Mouse (Mus musculus): ENCODE data around the gene Acy3. TPM values are rescaled to one million over a fixed set of nuclear protein-coding genes. Genes with fewer than 3 reads are reported as not detected.

Gene Acy3
- polyA plus RNA-seq, 1 experiment from 2014 or later, result 3.2 TPM

- ATAC-seq (ENCODE audit: insufficient read depth, low FRiP score, low TSS enrichment) (no peak), DNase-seq (ENCODE audit: low spot score) (peak; percentile 53)
- Histone ChIP-seq H3K4me2 (ENCODE audit: low read depth) (no peak overlapping the region), H3K4me3 (ENCODE audit: low read depth, low read length) (no peak overlapping the region), H3K9me3 (ENCODE audit: control insufficient read depth, low read length) (no peaks in the 10 kb centered on the region), H3K27me3 (ENCODE audit: control insufficient read depth, insufficient read depth, low read length) (no peaks in the 10 kb centered on the region), H3K9ac (ENCODE audit: low read length) (peak overlapping the region; percentile 14; the same call in 1 of the 2 replicates), H3K4me1 (ENCODE audit: control insufficient read depth, insufficient read depth, low read length) (peaks cover 15% of the 10 kb centered on the region; the same call in 1 of the 2 replicates), H3K27ac (ENCODE audit: low read depth, low read length) (peak overlapping the region; percentile 44), H3K36me3 (ENCODE audit: control insufficient read depth, insufficient read depth, low read length) (no peaks in the 10 kb centered on the region)
- 25% methylated on average over 8 of the region's 8 CpGs for WGBS
Observed at GRCm38 (mm10) chr19:3985261-3985681, 1.1 kb upstream of the Acy3 start.

- Histone ChIP-seq H3K4me3 (ENCODE audit: low read depth, low read length) (no peak overlapping the region), H3K4me1 (ENCODE audit: control insufficient read depth, insufficient read depth, low read length) (peaks cover 15% of the 10 kb centered on the region; the same call in 1 of the 2 replicates)
Observed at GRCm38 (mm10) chr19:3988066-3988465, 1.7 kb downstream of the Acy3 start.

DNA sequence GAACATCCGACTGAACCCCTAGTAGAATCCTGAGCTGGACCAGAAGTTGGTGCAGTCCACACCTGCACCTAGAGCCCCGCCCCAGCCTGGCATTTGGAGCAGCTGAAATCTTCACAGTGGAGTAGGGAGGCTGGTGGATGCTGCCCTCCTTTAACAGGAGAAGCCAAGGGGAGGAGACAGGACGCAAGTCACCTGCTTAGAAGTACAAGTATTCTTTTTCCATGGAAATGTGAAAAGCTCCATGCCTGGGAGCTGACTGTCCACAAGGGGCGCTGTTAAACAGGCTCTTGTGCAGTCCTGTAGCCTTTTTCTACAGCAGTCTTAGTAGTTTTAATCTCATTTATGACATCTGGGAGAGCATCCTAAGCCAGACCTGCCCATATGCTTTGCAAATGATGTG is 2.4 kb downstream of the Acy3 start:
- no peak overlapping the region for H3K4me3 ChIP-seq (ENCODE audit: low read depth, low read length)
- DNase-seq (ENCODE audit: low spot score), result no peak
- H3K9ac ChIP-seq (ENCODE audit: low read length), result no peak overlapping the region
- ATAC-seq (ENCODE audit: insufficient read depth, low FRiP score, low TSS enrichment), result no peak
- no peak overlapping the region for H3K4me2 ChIP-seq (ENCODE audit: low read depth)
- no peaks in the 10 kb centered on the region for H3K27me3 ChIP-seq (ENCODE audit: control insufficient read depth, insufficient read depth, low read length)
- no peaks in the 10 kb centered on the region for H3K36me3 ChIP-seq (ENCODE audit: control insufficient read depth, insufficient read depth, low read length)
- H3K4me1 ChIP-seq (ENCODE audit: control insufficient read depth, insufficient read depth, low read length), result peaks cover 15% of the 10 kb centered on the region; the same call in 1 of the 2 replicates
- WGBS, result 90% methylated on average over 4 of the region's 4 CpGs
- no peaks in the 10 kb centered on the region for H3K9me3 ChIP-seq (ENCODE audit: control insufficient read depth, low read length)
- no peak overlapping the region for H3K27ac ChIP-seq (ENCODE audit: low read depth, low read length)

More at GRCm38 (mm10) chr19:3988066-3988465, 1.7 kb downstream of the Acy3 start:
- Histone ChIP-seq H3K36me3 (ENCODE audit: control insufficient read depth, insufficient read depth, low read length) (no peaks in the 10 kb centered on the region), H3K4me2 (ENCODE audit: low read depth) (no peak overlapping the region), H3K27ac (ENCODE audit: low read depth, low read length) (no peak overlapping the region), H3K9me3 (ENCODE audit: control insufficient read depth, low read length) (no peaks in the 10 kb centered on the region), H3K9ac (ENCODE audit: low read length) (no peak overlapping the region), H3K27me3 (ENCODE audit: control insufficient read depth, insufficient read depth, low read length) (no peaks in the 10 kb centered on the region)
- DNase-seq (ENCODE audit: low spot score), result no peak
- 91% methylated on average over 14 of the region's 14 CpGs for WGBS
- ATAC-seq (ENCODE audit: insufficient read depth, low FRiP score, low TSS enrichment), result no peak

DNA sequence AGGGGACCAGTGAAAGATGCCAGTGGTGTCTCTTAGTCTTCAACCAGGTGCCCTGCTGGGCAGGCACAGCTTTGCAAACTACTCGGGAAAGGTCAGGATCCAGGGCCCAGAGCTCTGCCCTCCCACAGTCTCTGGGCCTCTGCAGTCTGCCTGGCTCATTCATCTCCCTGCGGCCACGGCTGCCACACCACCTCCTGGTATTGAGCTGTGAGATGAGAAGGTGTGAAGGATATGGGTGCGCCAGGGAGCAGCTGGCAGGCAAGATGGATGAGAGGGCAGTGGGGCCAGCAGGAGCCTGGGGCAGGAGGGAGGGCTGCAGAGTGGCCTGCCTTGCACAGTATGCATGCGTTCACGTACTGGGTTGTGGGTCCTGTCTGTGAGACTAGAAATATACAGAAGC is 4.4 kb downstream of the Acy3 start:
- Histone ChIP-seq H3K9ac (ENCODE audit: low read length) (no peak overlapping the region), H3K36me3 (ENCODE audit: control insufficient read depth, insufficient read depth, low read length) (no peaks in the 10 kb centered on the region), H3K27ac (ENCODE audit: low read depth, low read length) (no peak overlapping the region), H3K27me3 (ENCODE audit: control insufficient read depth, insufficient read depth, low read length) (no peaks in the 10 kb centered on the region), H3K9me3 (ENCODE audit: control insufficient read depth, low read length) (no peaks in the 10 kb centered on the region), H3K4me3 (ENCODE audit: low read depth, low read length) (no peak overlapping the region), H3K4me2 (ENCODE audit: low read depth) (no peak overlapping the region), H3K4me1 (ENCODE audit: control insufficient read depth, insufficient read depth, low read length) (0 out of 2 replicates have a peak, but pooled peaks cover 2% of the 10 kb centered on the region)
- DNase-seq (ENCODE audit: low spot score) (no peak), ATAC-seq (ENCODE audit: insufficient read depth, low FRiP score, low TSS enrichment) (no peak)
- WGBS, result 39% methylated on average over 6 of the region's 6 CpGs

GRCm38 (mm10) chr19:3991562-3991961 is 5.2 kb downstream of the Acy3 start:
- H3K27ac ChIP-seq (ENCODE audit: low read depth, low read length), result no peak overlapping the region
- 95% methylated on average over 3 of the region's 3 CpGs for WGBS
- no peak for ATAC-seq (ENCODE audit: insufficient read depth, low FRiP score, low TSS enrichment)

GRCm38 (mm10) chr19:3991966-3992365 is 5.6 kb downstream of the Acy3 start:
- 93% methylated on average over 3 of the region's 3 CpGs for WGBS
- Histone ChIP-seq H3K27me3 (ENCODE audit: control insufficient read depth, insufficient read depth, low read length) (no peaks in the 10 kb centered on the region), H3K27ac (ENCODE audit: low read depth, low read length) (no peak overlapping the region), H3K4me2 (ENCODE audit: low read depth) (no peak overlapping the region), H3K4me3 (ENCODE audit: low read depth, low read length) (no peak overlapping the region), H3K9me3 (ENCODE audit: control insufficient read depth, low read length) (no peaks in the 10 kb centered on the region), H3K9ac (ENCODE audit: low read length) (no peak overlapping the region), H3K36me3 (ENCODE audit: control insufficient read depth, insufficient read depth, low read length) (no peaks in the 10 kb centered on the region), H3K4me1 (ENCODE audit: control insufficient read depth, insufficient read depth, low read length) (no peaks in the 10 kb centered on the region)
- no peak for ATAC-seq (ENCODE audit: insufficient read depth, low FRiP score, low TSS enrichment)
- DNase-seq (ENCODE audit: low spot score), result no peak

More at GRCm38 (mm10) chr19:3991562-3991961, 5.2 kb downstream of the Acy3 start:
- no peak overlapping the region for H3K4me2 ChIP-seq (ENCODE audit: low read depth)
- H3K9me3 ChIP-seq (ENCODE audit: control insufficient read depth, low read length), result no peaks in the 10 kb centered on the region
- no peaks in the 10 kb centered on the region for H3K4me1 ChIP-seq (ENCODE audit: control insufficient read depth, insufficient read depth, low read length)
- H3K4me3 ChIP-seq (ENCODE audit: low read depth, low read length), result no peak overlapping the region
- H3K27me3 ChIP-seq (ENCODE audit: control insufficient read depth, insufficient read depth, low read length), result no peaks in the 10 kb centered on the region
- H3K36me3 ChIP-seq (ENCODE audit: control insufficient read depth, insufficient read depth, low read length), result no peaks in the 10 kb centered on the region
- DNase-seq (ENCODE audit: low spot score), result no peak
- no peak overlapping the region for H3K9ac ChIP-seq (ENCODE audit: low read length)

DNA sequence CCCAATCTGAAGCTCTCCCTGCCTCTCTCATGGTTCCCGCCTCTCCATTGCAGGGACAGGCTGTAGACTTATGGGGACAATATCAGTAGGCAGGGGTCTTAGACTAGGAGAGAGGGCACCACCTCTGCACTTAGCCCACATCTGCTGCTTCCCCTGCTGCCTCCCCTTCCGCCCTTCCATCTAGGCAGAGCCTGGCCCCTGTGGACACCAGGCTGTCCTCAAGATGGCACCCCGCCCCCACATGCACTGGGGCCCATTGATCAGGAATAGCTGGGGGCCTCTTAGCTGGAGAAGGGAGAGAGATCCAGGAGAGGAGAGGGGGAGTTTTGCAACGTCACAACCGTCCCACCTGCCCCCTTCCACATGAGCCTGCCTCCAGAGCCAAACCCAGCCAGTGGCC is 6.0 kb downstream of the Acy3 start, which contains the start of gene Tbx10:
Tbx10 (plus strand) TSS at position 337 of the 400 bp plus-strand sequence.
- no peak for DNase-seq (ENCODE audit: low spot score)
- Histone ChIP-seq H3K27ac (ENCODE audit: low read depth, low read length) (no peak within 1 kb of the TSS), H3K4me3 (ENCODE audit: low read depth, low read length) (no peak within 1 kb of the TSS), H3K36me3 (ENCODE audit: control insufficient read depth, insufficient read depth, low read length) (no peaks in the 10 kb centered on the region), H3K9me3 (ENCODE audit: control insufficient read depth, low read length) (no peaks in the 10 kb centered on the region), H3K4me1 (ENCODE audit: control insufficient read depth, insufficient read depth, low read length) (no peaks in the 10 kb centered on the region), H3K4me2 (ENCODE audit: low read depth) (no peak within 1 kb of the TSS), H3K27me3 (ENCODE audit: control insufficient read depth, insufficient read depth, low read length) (no peaks in the 10 kb centered on the region), H3K9ac (ENCODE audit: low read length) (no peak within 1 kb of the TSS)
- ATAC-seq (ENCODE audit: insufficient read depth, low FRiP score, low TSS enrichment), result no peak
- WGBS, result 63% methylated on average over 5 of the region's 5 CpGs

- no peaks in the 10 kb centered on the region for H3K9me3 ChIP-seq (ENCODE audit: control insufficient read depth, low read length)
- H3K4me2 ChIP-seq (ENCODE audit: low read depth), result no peak overlapping the region
- no peaks in the 10 kb centered on the region for H3K27me3 ChIP-seq (ENCODE audit: control insufficient read depth, insufficient read depth, low read length)
- H3K9ac ChIP-seq (ENCODE audit: low read length), result no peak overlapping the region
- WGBS, result 64% methylated on average over 6 of the region's 6 CpGs
- no peak overlapping the region for H3K4me3 ChIP-seq (ENCODE audit: low read depth, low read length)
- no peaks in the 10 kb centered on the region for H3K4me1 ChIP-seq (ENCODE audit: control insufficient read depth, insufficient read depth, low read length)
- H3K27ac ChIP-seq (ENCODE audit: low read depth, low read length), result no peak overlapping the region
- ATAC-seq (ENCODE audit: insufficient read depth, low FRiP score, low TSS enrichment), result no peak
- no peak for DNase-seq (ENCODE audit: low spot score)
- H3K36me3 ChIP-seq (ENCODE audit: control insufficient read depth, insufficient read depth, low read length), result no peaks in the 10 kb centered on the region
Observed at GRCm38 (mm10) chr19:3994932-3995331, 8.6 kb downstream of the Acy3 start.

GRCm38 (mm10) chr19:3995505-3995904 is 9.1 kb downstream of the Acy3 start:
- H3K9me3 ChIP-seq (ENCODE audit: control insufficient read depth, low read length), result no peaks in the 10 kb centered on the region
- no peaks in the 10 kb centered on the region for H3K4me1 ChIP-seq (ENCODE audit: control insufficient read depth, insufficient read depth, low read length)
- H3K4me2 ChIP-seq (ENCODE audit: low read depth), result no peak overlapping the region
- no peaks in the 10 kb centered on the region for H3K27me3 ChIP-seq (ENCODE audit: control insufficient read depth, insufficient read depth, low read length)
- ATAC-seq (ENCODE audit: insufficient read depth, low FRiP score, low TSS enrichment), result no peak
- no peak overlapping the region for H3K27ac ChIP-seq (ENCODE audit: low read depth, low read length)
- H3K9ac ChIP-seq (ENCODE audit: low read length), result no peak overlapping the region
- no peak overlapping the region for H3K4me3 ChIP-seq (ENCODE audit: low read depth, low read length)
- WGBS, result 91% methylated on average over 3 of the region's 3 CpGs
- no peaks in the 10 kb centered on the region for H3K36me3 ChIP-seq (ENCODE audit: control insufficient read depth, insufficient read depth, low read length)
- DNase-seq (ENCODE audit: low spot score), result no peak
